Mouse (Mus musculus) hindbrain, embryonic 11.5 days (tissue): ENCODE measurements around the gene Srsf3. TPM values are rescaled to one million over a fixed set of nuclear protein-coding genes. Genes with fewer than 3 reads are reported as not detected.
"Not testable (repeated sequence)": the region's sequence is repeated elsewhere in the genome, so short reads cannot be mapped to it uniquely, and the experiment has no call there.

Experiments
- ATAC-seq: fragments of 200-750 bp; cut with Nextera tagmentation; 2 replicates; pipeline ENCODE4 v1.8.0; 2017; ENCODE audit warnings: mild to moderate bottlenecking, moderate TSS enrichment, moderate library complexity; ENCODE audit not compliant: low FRiP score
- DNase-seq: peaks from one replicate; pipeline ENCODE4 v3.0.0-alpha.2; 2015; ENCODE audit warnings: low spot score
- H3K27ac ChIP-seq: fragments of 300-500 bp; sonication (generic); 2 replicates; pipeline ENCODE4 v1.5.1; 2014; ENCODE audit warnings: mild to moderate bottlenecking, low read depth, low read length
- H3K27me3 ChIP-seq: fragments of 300-500 bp; sonication (generic); 2 replicates; pipeline ENCODE4 v1.6.1; 2014; ENCODE audit warnings: mild to moderate bottlenecking, low read length, moderate library complexity, mixed read lengths; ENCODE audit not compliant: control insufficient read depth, insufficient read depth
- H3K36me3 ChIP-seq: fragments of 300-500 bp; sonication (generic); 2 replicates; pipeline ENCODE4 v1.6.1; 2014; ENCODE audit warnings: mild to moderate bottlenecking, low read length, moderate library complexity, mixed read lengths; ENCODE audit not compliant: control insufficient read depth, insufficient read depth
- H3K4me1 ChIP-seq: fragments of 300-500 bp; sonication (generic); replicated peaks from 2 replicates; pipeline ENCODE4 v1.6.1; 2014; ENCODE audit warnings: low read length, mixed read lengths; ENCODE audit not compliant: control insufficient read depth, insufficient read depth
- H3K4me2 ChIP-seq: fragments of 300-500 bp; sonication (generic); replicated peaks from 2 replicates; pipeline ENCODE4 v1.6.1; 2014; ENCODE audit warnings: mild to moderate bottlenecking, low read depth, low read length
- H3K4me3 ChIP-seq: fragments of 300-500 bp; sonication (generic); 2 replicates; pipeline ENCODE4 v1.5.1; 2014; ENCODE audit warnings: low read depth, low read length
- H3K9ac ChIP-seq: fragments of 300-500 bp; sonication (generic); 2 replicates; pipeline ENCODE4 v1.6.1; 2014; ENCODE audit warnings: low read depth, low read length
- H3K9me3 ChIP-seq: fragments of 300-500 bp; sonication (generic); 2 replicates; pipeline ENCODE4 v1.6.1; 2016; ENCODE audit warnings: low read length; ENCODE audit not compliant: control insufficient read depth
- WGBS: fragments of 180-500 bp; shearing (Covaris S2); extraction: QIAGEN DNeasy Blood & Tissue Kit; methylation state at CpG from one replicate; pipeline ENCODE4 v1.1.7; 2014; 5-methylcytosine and 5-hydroxymethylcytosine counted together
- polyA plus RNA-seq: library from polyadenylated mRNA; unstranded; fragments of >200 nt; fragmentation: Nextera tagmentation; extraction: Ambion mirVana; gene quantifications from 2 replicates; pipeline ENCODE4 v1.2.1, GENCODE M21; 2014

Srsf3 gene
- polyA plus RNA-seq, 1 experiment from 2014 or later = 854 TPM

GRCm38 (mm10) chr17:29023346-29023745, 9.1 kb upstream of the Srsf3 start:
- H3K9ac ChIP-seq = no peak overlapping the region
- no peak overlapping the region for H3K27ac ChIP-seq
- no peaks in the 10 kb centered on the region for H3K36me3 ChIP-seq
- 89% methylated on average over 6 of the region's 6 CpGs for WGBS
- H3K4me2 ChIP-seq = no peak overlapping the region
- DNase-seq (no peak), ATAC-seq (no peak)
- no peaks in the 10 kb centered on the region for H3K4me1 ChIP-seq
- H3K9me3 ChIP-seq = no peaks in the 10 kb centered on the region
- H3K27me3 ChIP-seq = no peaks in the 10 kb centered on the region
- no peak overlapping the region for H3K4me3 ChIP-seq

- H3K4me1 ChIP-seq = no peaks in the 10 kb centered on the region
- 53% methylated on average over 22 of the region's 22 CpGs for WGBS
- no peaks in the 10 kb centered on the region for H3K9me3 ChIP-seq
- no peak overlapping the region for H3K27ac ChIP-seq
- H3K4me3 ChIP-seq = no peak overlapping the region
- H3K9ac ChIP-seq = no peak overlapping the region
- H3K36me3 ChIP-seq = no peaks in the 10 kb centered on the region
- no peaks in the 10 kb centered on the region for H3K27me3 ChIP-seq
- DNase-seq = no peak
- no peak for ATAC-seq
- H3K4me2 ChIP-seq = no peak overlapping the region
Measured at GRCm38 (mm10) chr17:29024047-29024892, 8.2 kb upstream of the Srsf3 start.

GRCm38 (mm10) chr17:29024896-29025565, 7.4 kb upstream of the Srsf3 start:
- WGBS = 21% methylated on average over 10 of the region's 10 CpGs
- Histone ChIP-seq H3K27ac (no peak overlapping the region), H3K36me3 (no peaks in the 10 kb centered on the region), H3K4me3 (no peak overlapping the region), H3K4me1 (no peaks in the 10 kb centered on the region), H3K27me3 (no peaks in the 10 kb centered on the region), H3K9ac (no peak overlapping the region), H3K4me2 (no peak overlapping the region), H3K9me3 (no peaks in the 10 kb centered on the region)
- DNase-seq (no peak), ATAC-seq (no peak)

- Histone ChIP-seq H3K9me3 (no peaks in the 10 kb centered on the region), H3K4me1 (no peaks in the 10 kb centered on the region), H3K4me3 (no peak overlapping the region), H3K36me3 (no peaks in the 10 kb centered on the region), H3K4me2 (no peak overlapping the region), H3K27ac (no peak overlapping the region), H3K27me3 (no peaks in the 10 kb centered on the region), H3K9ac (no peak overlapping the region)
- ATAC-seq (no peak), DNase-seq (no peak)
- WGBS = 47% methylated on average over 5 of the region's 5 CpGs
Measured at GRCm38 (mm10) chr17:29026652-29027356, 5.6 kb upstream of the Srsf3 start.

- 88% methylated on average over 6 of the region's 6 CpGs for WGBS
Measured at GRCm38 (mm10) chr17:29030321-29031034, 1.9 kb upstream of the Srsf3 start.

GRCm38 (mm10) chr17:29031085-29031711, 1.2 kb upstream of the Srsf3 start:
- H3K27me3 ChIP-seq, DNase-seq, H3K9me3 ChIP-seq, ATAC-seq, H3K36me3 ChIP-seq, H3K4me1 ChIP-seq: not testable (repeated sequence)
- Histone ChIP-seq H3K27ac (peak overlapping the region; percentile 96), H3K4me3 (peak overlapping the region; percentile 90), H3K4me2 (peak overlapping the region; percentile 62), H3K9ac (peak overlapping the region; percentile 89)
- WGBS = 49% methylated on average over 7 of the region's 7 CpGs

More at GRCm38 (mm10) chr17:29030321-29031034, 1.9 kb upstream of the Srsf3 start:
- Histone ChIP-seq H3K27me3 (no peaks in the 10 kb centered on the region), H3K4me1 (no peaks in the 10 kb centered on the region), H3K27ac (no peak overlapping the region), H3K4me3 (no peak overlapping the region), H3K36me3 (no peaks in the 10 kb centered on the region), H3K9ac (no peak overlapping the region), H3K4me2 (no peak overlapping the region), H3K9me3 (no peaks in the 10 kb centered on the region)
- no peak for DNase-seq
- ATAC-seq = no peak

- Histone ChIP-seq H3K9me3 (no peaks in the 10 kb centered on the region), H3K27ac (peak overlapping the region; percentile 96), H3K4me2 (peak overlapping the region; percentile 62), H3K27me3 (no peaks in the 10 kb centered on the region), H3K4me3 (peak overlapping the region; percentile 90), H3K9ac (peak overlapping the region; percentile 89), H3K4me1 (no peaks in the 10 kb centered on the region), H3K36me3 (peaks cover 3% of the 10 kb centered on the region; the same call in 1 of the 2 replicates)
- ATAC-seq = 0 out of 2 replicates have a peak, but pooled peaks have one; percentile 11
- WGBS = under 1% methylated on average over 26 of the region's 26 CpGs
- DNase-seq = no peak
Measured at GRCm38 (mm10) chr17:29031771-29032273, 606 bp upstream of the Srsf3 start.
